Mouse (Mus musculus) embryonic facial prominence, embryonic 11.5 days (tissue): ENCODE data around the gene Rasa2. TPM values are rescaled to one million over a fixed set of nuclear protein-coding genes. Genes with fewer than 3 reads are reported as not detected.

Experiments
- ATAC-seq: fragments of 200-750 bp; cut with Nextera tagmentation; replicated peaks from 2 replicates; pipeline ENCODE4 v1.8.0; 2017; ENCODE audit warnings: low read depth; ENCODE audit not compliant: insufficient number of reproducible peaks, low FRiP score, low TSS enrichment
- DNase-seq: peaks from one replicate; pipeline ENCODE4 v3.0.0-alpha.2; 2015; ENCODE audit warnings: low spot score
- H3K27ac ChIP-seq: fragments of 300-500 bp; sonication (generic); replicated peaks from 2 replicates; pipeline ENCODE4 v1.5.1; 2014; ENCODE audit warnings: mild to moderate bottlenecking, low read depth, low read length, control low read depth
- H3K27me3 ChIP-seq: fragments of 300-500 bp; sonication (generic); 2 replicates; pipeline ENCODE4 v1.6.1; 2014; ENCODE audit warnings: mild to moderate bottlenecking, low read length, moderate library complexity, mixed read lengths; ENCODE audit not compliant: control insufficient read depth, insufficient read depth
- H3K36me3 ChIP-seq: fragments of 300-500 bp; sonication (generic); replicated peaks from 2 replicates; pipeline ENCODE4 v1.6.1; 2014; ENCODE audit warnings: low read depth, mild to moderate bottlenecking, low read length, moderate library complexity, mixed read lengths; ENCODE audit not compliant: control insufficient read depth, insufficient read depth
- H3K4me1 ChIP-seq: fragments of 300-500 bp; sonication (generic); 2 replicates; pipeline ENCODE4 v1.6.1; 2014; ENCODE audit warnings: low read length, mixed read lengths; ENCODE audit not compliant: control insufficient read depth, insufficient read depth
- H3K4me2 ChIP-seq: fragments of 300-500 bp; sonication (generic); 2 replicates; pipeline ENCODE4 v1.6.1; 2014; ENCODE audit warnings: low read depth, mild to moderate bottlenecking, control low read depth, low read length, moderate library complexity
- H3K4me3 ChIP-seq: fragments of 300-500 bp; sonication (generic); 2 replicates; pipeline ENCODE4 v1.5.1; 2014; ENCODE audit warnings: low read depth, low read length, control low read depth
- H3K9ac ChIP-seq: fragments of 300-500 bp; sonication (generic); replicated peaks from 2 replicates; pipeline ENCODE4 v1.6.1; 2014; ENCODE audit warnings: mild to moderate bottlenecking, control low read depth, low read length
- H3K9me3 ChIP-seq: fragments of 300-500 bp; sonication (generic); replicated peaks from 2 replicates; pipeline ENCODE4 v1.6.1; 2016; ENCODE audit warnings: mild to moderate bottlenecking, low read length, inconsistent platforms, mixed read lengths; ENCODE audit not compliant: control insufficient read depth
- whole genome bisulfite sequencing: fragments of 180-500 bp; shearing (Covaris S2); extraction: QIAGEN DNeasy Blood & Tissue Kit; methylation state at CpG from one replicate; pipeline ENCODE4 v1.1.7; 2014; 5-methylcytosine and 5-hydroxymethylcytosine counted together
- polyA plus RNA-seq: library from polyadenylated mRNA; unstranded; fragments of >200 nt; fragmentation: Nextera tagmentation; extraction: Ambion mirVana; gene quantifications from 2 replicates; pipeline ENCODE4 v1.2.1, GENCODE M21; 2014

The Rasa2 gene
- polyA plus RNA-seq, 1 experiment from 2014 or later: 18.3 TPM

GRCm38 (mm10) chr9:96501217-96501616 is 130.2 kb downstream of the Rasa2 start:
- H3K27ac ChIP-seq: no peak overlapping the region
- no peak overlapping the region for H3K9ac ChIP-seq
- H3K9me3 ChIP-seq: no peaks in the 10 kb centered on the region
- H3K4me1 ChIP-seq: no peaks in the 10 kb centered on the region
- ATAC-seq: no peak
- H3K4me3 ChIP-seq: no peak overlapping the region
- no peaks in the 10 kb centered on the region for H3K36me3 ChIP-seq
- 76% methylated on average over 7 of the region's 7 CpGs for WGBS
- DNase-seq: no peak
- no peak overlapping the region for H3K4me2 ChIP-seq
- H3K27me3 ChIP-seq: no peaks in the 10 kb centered on the region

GRCm38 (mm10) chr9:96493212-96493611 is 138.2 kb downstream of the Rasa2 start:
- no peaks in the 10 kb centered on the region for H3K27me3 ChIP-seq
- H3K4me3 ChIP-seq: no peak overlapping the region
- no peak overlapping the region for H3K27ac ChIP-seq
- H3K4me2 ChIP-seq: no peak overlapping the region
- ATAC-seq (no peak), DNase-seq (peak; percentile 14)
- H3K36me3 ChIP-seq: no peaks in the 10 kb centered on the region
- no peak overlapping the region for H3K9ac ChIP-seq
- 31% methylated on average over 3 of the region's 3 CpGs for WGBS
- no peaks in the 10 kb centered on the region for H3K9me3 ChIP-seq
- H3K4me1 ChIP-seq: no peaks in the 10 kb centered on the region

- 41% methylated on average over 12 of the region's 12 CpGs for WGBS
- no peaks in the 10 kb centered on the region for H3K9me3 ChIP-seq
- H3K4me2 ChIP-seq: no peak overlapping the region
- H3K36me3 ChIP-seq: no peaks in the 10 kb centered on the region
- no peak overlapping the region for H3K9ac ChIP-seq
- DNase-seq: peak; percentile 68
- no peak for ATAC-seq
- H3K4me3 ChIP-seq: no peak overlapping the region
- no peaks in the 10 kb centered on the region for H3K27me3 ChIP-seq
- H3K27ac ChIP-seq: no peak overlapping the region
- H3K4me1 ChIP-seq: no peaks in the 10 kb centered on the region
Measured at GRCm38 (mm10) chr9:96491810-96492209, 139.6 kb downstream of the Rasa2 start.

Other genes starting within 250 kb of the Rasa2 start
- 301 and 308 TPM in 2 replicates for gene Rnf7, start 152.9 kb downstream of the Rasa2 start, polyA plus RNA-seq
- not detected in 2 replicates for gene Gm28729, start 106.4 kb downstream of the Rasa2 start, polyA plus RNA-seq
- 8.8 and 9.3 TPM in 2 replicates for gene Zbtb38, start 121.2 kb upstream of the Rasa2 start, polyA plus RNA-seq